Mouse (Mus musculus): ENCODE data around the gene Dph1. TPM values are rescaled to one million over a fixed set of nuclear protein-coding genes. Genes with fewer than 3 reads are reported as not detected.

The Dph1 gene
- polyA plus RNA-seq, 1 experiment from 2014 or later: 17.2 TPM

GRCm38 (mm10) chr11:75156416-75156815 lies 34.6 kb downstream of the Dph1 start:
- H3K4me2 ChIP-seq: no peak overlapping the region
- 44% methylated on average over 5 of the region's 5 CpGs for WGBS
- no peaks in the 10 kb centered on the region for H3K9me3 ChIP-seq (replicated peaks)
- no peak for ATAC-seq (replicated peaks; ENCODE audit: insufficient number of reproducible peaks, insufficient read depth, low FRiP score, low read depth)
- no peaks in the 10 kb centered on the region for H3K27me3 ChIP-seq
- peaks cover 12% of the 10 kb centered on the region; the same call in 1 of the 2 replicates for H3K36me3 ChIP-seq
- no peak overlapping the region for H3K9ac ChIP-seq
- peaks cover 43% of the 10 kb centered on the region for H3K4me1 ChIP-seq (replicated peaks)
- H3K4me3 ChIP-seq: no peak overlapping the region
- peak overlapping the region; percentile 64 for H3K27ac ChIP-seq

- H3K4me3 ChIP-seq: no peak overlapping the region
- H3K4me1 ChIP-seq (replicated peaks): peaks cover 40% of the 10 kb centered on the region
- H3K36me3 ChIP-seq: peaks cover 8% of the 10 kb centered on the region; the same call in 1 of the 2 replicates
- WGBS: 58% methylated on average over 6 of the region's 6 CpGs
- H3K4me2 ChIP-seq: no peak overlapping the region
- ATAC-seq (replicated peaks; ENCODE audit: insufficient number of reproducible peaks, insufficient read depth, low FRiP score, low read depth): no peak
- peak overlapping the region; percentile 64 for H3K27ac ChIP-seq
- no peaks in the 10 kb centered on the region for H3K9me3 ChIP-seq (replicated peaks)
- H3K9ac ChIP-seq: no peak overlapping the region
- no peaks in the 10 kb centered on the region for H3K27me3 ChIP-seq
Measured at GRCm38 (mm10) chr11:75155985-75156384, 35.1 kb downstream of the Dph1 start.

- no peaks in the 10 kb centered on the region for H3K27me3 ChIP-seq
- 57% methylated on average over 6 of the region's 6 CpGs for WGBS
- peak overlapping the region; percentile 83 for H3K27ac ChIP-seq
- no peak overlapping the region for H3K4me3 ChIP-seq
- peaks cover 40% of the 10 kb centered on the region for H3K4me1 ChIP-seq (replicated peaks)
- peaks cover 7% of the 10 kb centered on the region for H3K36me3 ChIP-seq
- no peak overlapping the region for H3K4me2 ChIP-seq
- H3K9me3 ChIP-seq (replicated peaks): no peaks in the 10 kb centered on the region
- H3K9ac ChIP-seq: no peak overlapping the region
- ATAC-seq (replicated peaks; ENCODE audit: insufficient number of reproducible peaks, insufficient read depth, low FRiP score, low read depth): no peak
Measured at GRCm38 (mm10) chr11:75154053-75154585, 36.9 kb downstream of the Dph1 start.

DNA sequence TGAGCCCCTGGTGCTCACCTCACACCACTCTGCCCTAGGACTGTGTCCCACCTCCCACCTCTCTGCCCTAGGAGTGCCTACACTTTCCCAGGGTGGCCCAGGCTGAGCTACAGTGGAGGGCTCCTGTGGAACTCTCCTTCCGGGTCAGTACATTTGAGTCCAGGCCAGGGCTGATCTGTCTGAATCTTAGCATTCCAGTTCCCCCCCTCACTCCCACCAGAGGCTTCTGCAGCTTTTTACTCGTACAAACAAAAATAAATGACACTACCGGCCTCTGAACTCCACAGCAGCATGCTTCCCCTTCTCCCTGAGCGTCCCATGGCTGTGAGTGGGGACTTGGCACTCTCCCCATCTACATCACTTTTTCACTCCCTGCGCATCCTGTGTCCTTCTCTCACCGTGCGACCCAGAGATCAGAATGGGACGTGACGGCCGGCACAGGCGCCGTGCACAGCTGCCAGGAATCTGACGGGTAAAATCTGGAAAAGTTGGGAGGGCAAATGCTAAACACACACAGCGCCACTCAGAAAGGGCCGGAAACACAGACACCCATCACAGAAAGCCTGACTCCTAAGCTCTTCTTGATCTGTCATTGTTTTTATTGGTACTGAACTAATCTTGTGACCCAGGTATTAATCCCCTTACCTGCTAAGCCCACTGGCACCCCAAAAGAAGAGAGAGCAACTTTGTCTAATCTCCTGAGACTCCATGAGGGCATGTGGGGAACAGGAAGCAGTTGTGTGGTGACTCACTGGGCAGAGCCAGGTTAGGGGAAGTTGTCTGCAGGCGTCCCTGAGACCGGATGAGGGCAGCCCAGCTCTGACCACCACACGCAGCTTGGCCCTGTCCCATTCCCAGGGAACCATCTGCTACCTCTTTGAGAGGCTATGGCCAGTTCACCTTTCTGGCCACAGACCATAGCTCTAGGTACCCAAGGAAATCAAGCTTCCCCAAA lies 38.2 kb downstream of the Dph1 start:
- no peak overlapping the region for H3K4me3 ChIP-seq
- 54% methylated on average over 18 of the region's 18 CpGs for WGBS
- no peak overlapping the region for H3K9ac ChIP-seq
- H3K4me1 ChIP-seq (replicated peaks): peaks cover 44% of the 10 kb centered on the region
- H3K36me3 ChIP-seq: peaks cover 7% of the 10 kb centered on the region
- no peak overlapping the region for H3K4me2 ChIP-seq
- H3K27me3 ChIP-seq: no peaks in the 10 kb centered on the region
- H3K9me3 ChIP-seq (replicated peaks): no peaks in the 10 kb centered on the region
- H3K27ac ChIP-seq: peak overlapping the region; percentile 83
- ATAC-seq (replicated peaks; ENCODE audit: insufficient number of reproducible peaks, insufficient read depth, low FRiP score, low read depth): peak; percentile 60

DNA sequence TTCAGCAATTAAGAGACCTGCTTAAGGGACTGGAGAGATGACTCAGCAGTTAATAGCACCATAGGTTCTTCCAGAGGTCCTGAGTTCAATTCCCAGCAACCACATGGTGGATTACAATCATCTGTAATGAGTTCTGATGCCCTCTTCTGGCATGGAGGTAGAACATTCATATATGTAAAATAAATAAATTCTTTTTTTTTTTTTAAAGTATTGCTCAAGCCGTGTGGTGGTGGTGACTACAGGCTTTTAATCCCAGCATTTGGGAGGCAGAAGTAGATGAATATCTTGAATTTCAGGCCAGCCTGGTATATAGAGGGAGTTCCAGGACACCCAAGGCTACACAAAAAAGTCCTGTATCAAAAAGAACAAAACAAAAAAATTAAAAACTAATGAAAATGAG lies 40.7 kb downstream of the Dph1 start:
- WGBS: 96% methylated on average over 1 of the region's 1 CpGs
- Histone ChIP-seq H3K4me1 (replicated peaks) (peaks cover 42% of the 10 kb centered on the region), H3K9ac (no peak overlapping the region), H3K4me3 (no peak overlapping the region), H3K4me2 (no peak overlapping the region), H3K27me3 (no peaks in the 10 kb centered on the region), H3K27ac (no peak overlapping the region), H3K9me3 (replicated peaks) (no peaks in the 10 kb centered on the region), H3K36me3 (peaks cover 7% of the 10 kb centered on the region)
- ATAC-seq (replicated peaks; ENCODE audit: insufficient number of reproducible peaks, insufficient read depth, low FRiP score, low read depth): no peak

DNA sequence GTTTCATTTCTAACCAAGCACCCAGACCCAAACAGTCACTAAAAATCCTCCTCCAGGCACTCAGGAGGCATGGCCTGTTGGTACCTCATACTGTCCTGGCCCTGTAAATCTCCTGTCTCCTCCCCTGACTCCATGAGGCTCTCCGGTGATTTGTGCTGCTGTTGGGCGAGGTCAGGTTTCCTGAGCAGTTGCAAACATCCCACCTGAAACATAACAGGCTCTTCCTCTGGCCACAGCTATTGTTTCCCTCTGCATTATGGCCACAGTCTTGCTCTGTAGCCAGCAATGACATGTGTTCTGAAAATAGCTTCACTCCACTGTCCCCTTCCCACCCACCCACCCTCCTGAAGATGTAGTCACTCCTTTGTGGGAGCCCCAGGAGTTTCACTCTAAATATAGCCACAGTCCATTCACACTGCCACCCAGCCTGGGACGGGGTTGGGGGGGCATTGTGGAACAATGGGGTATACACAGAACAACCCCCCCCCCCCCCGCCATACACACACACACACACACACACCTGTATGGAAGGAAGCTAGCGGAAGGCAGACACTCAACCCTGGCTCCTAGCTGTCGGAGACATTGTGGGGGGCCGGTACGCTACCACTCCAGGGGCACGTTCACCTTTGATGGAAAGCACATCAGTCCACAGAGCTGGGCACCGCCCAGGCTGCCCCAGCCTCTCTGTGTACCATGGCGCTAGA lies 42.6 kb downstream of the Dph1 start:
- no peak overlapping the region for H3K4me3 ChIP-seq
- H3K4me2 ChIP-seq: no peak overlapping the region
- WGBS: 78% methylated on average over 11 of the region's 11 CpGs
- H3K4me1 ChIP-seq (replicated peaks): peaks cover 38% of the 10 kb centered on the region
- peak; percentile 27; the same call in 1 of the 2 replicates for ATAC-seq (replicated peaks; ENCODE audit: insufficient number of reproducible peaks, insufficient read depth, low FRiP score, low read depth)
- peaks cover 25% of the 10 kb centered on the region for H3K36me3 ChIP-seq
- no peaks in the 10 kb centered on the region for H3K27me3 ChIP-seq
- H3K27ac ChIP-seq: peak overlapping the region; percentile 71
- no peak overlapping the region for H3K9ac ChIP-seq
- H3K9me3 ChIP-seq (replicated peaks): no peaks in the 10 kb centered on the region

GRCm38 (mm10) chr11:75147846-75148168 lies 43.2 kb downstream of the Dph1 start:
- Histone ChIP-seq H3K4me2 (no peak overlapping the region), H3K9ac (no peak overlapping the region), H3K4me1 (replicated peaks) (peaks cover 36% of the 10 kb centered on the region), H3K9me3 (replicated peaks) (no peaks in the 10 kb centered on the region), H3K27me3 (no peaks in the 10 kb centered on the region), H3K36me3 (peaks cover 29% of the 10 kb centered on the region), H3K4me3 (no peak overlapping the region), H3K27ac (peak overlapping the region; percentile 71)
- peak; percentile 74 for ATAC-seq (replicated peaks; ENCODE audit: insufficient number of reproducible peaks, insufficient read depth, low FRiP score, low read depth)
- WGBS: 19% methylated on average over 3 of the region's 3 CpGs

GRCm38 (mm10) chr11:75147106-75147845 lies 43.8 kb downstream of the Dph1 start:
- 24% methylated on average over 11 of the region's 11 CpGs for WGBS
- Histone ChIP-seq H3K4me1 (replicated peaks) (peaks cover 31% of the 10 kb centered on the region), H3K9me3 (replicated peaks) (no peaks in the 10 kb centered on the region), H3K36me3 (peaks cover 32% of the 10 kb centered on the region), H3K9ac (peak overlapping the region; percentile 46), H3K27me3 (no peaks in the 10 kb centered on the region), H3K4me3 (no peak overlapping the region), H3K4me2 (0 out of 2 replicates have a peak overlapping the region, but pooled peaks have one; percentile 19), H3K27ac (peak overlapping the region; percentile 71)
- ATAC-seq (replicated peaks; ENCODE audit: insufficient number of reproducible peaks, insufficient read depth, low FRiP score, low read depth): peak; percentile 66

- Histone ChIP-seq H3K9ac (no peak overlapping the region), H3K27me3 (no peaks in the 10 kb centered on the region), H3K4me2 (no peak overlapping the region), H3K36me3 (peaks cover 32% of the 10 kb centered on the region), H3K4me1 (replicated peaks) (peaks cover 39% of the 10 kb centered on the region), H3K27ac (peak overlapping the region; percentile 31; the same call in 1 of the 2 replicates), H3K4me3 (no peak overlapping the region), H3K9me3 (replicated peaks) (no peaks in the 10 kb centered on the region)
- 72% methylated on average over 2 of the region's 2 CpGs for WGBS
- ATAC-seq (replicated peaks; ENCODE audit: insufficient number of reproducible peaks, insufficient read depth, low FRiP score, low read depth): no peak
Measured at GRCm38 (mm10) chr11:75145841-75146240, 45.2 kb downstream of the Dph1 start.

DNA sequence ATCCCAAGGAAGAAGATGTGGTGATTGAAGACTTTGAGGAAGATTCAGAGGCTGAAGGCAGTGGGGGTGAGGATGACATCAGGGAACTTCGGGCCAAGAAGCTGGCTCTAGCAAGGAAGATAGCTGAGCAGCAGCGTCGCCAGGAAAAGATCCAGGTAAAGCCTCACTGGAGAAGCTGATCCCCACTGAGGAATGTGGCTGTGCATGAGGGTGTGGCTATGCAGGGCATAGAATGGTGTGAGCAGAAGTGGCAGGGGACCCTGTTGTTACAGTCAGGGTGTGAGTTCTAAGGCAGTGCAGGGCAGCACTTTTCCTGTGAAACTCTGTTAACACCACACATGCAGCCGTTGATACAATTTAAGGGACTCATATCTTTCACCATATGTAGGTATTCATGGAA lies 48.3 kb downstream of the Dph1 start:
- no peaks in the 10 kb centered on the region for H3K9me3 ChIP-seq (replicated peaks)
- no peak overlapping the region for H3K27ac ChIP-seq
- WGBS: 62% methylated on average over 4 of the region's 4 CpGs
- H3K9ac ChIP-seq: no peak overlapping the region
- H3K4me2 ChIP-seq: no peak overlapping the region
- no peaks in the 10 kb centered on the region for H3K27me3 ChIP-seq
- H3K4me3 ChIP-seq: no peak overlapping the region
- ATAC-seq (replicated peaks; ENCODE audit: insufficient number of reproducible peaks, insufficient read depth, low FRiP score, low read depth): no peak
- peaks cover 24% of the 10 kb centered on the region for H3K36me3 ChIP-seq
- peaks cover 56% of the 10 kb centered on the region for H3K4me1 ChIP-seq (replicated peaks)

GRCm38 (mm10) chr11:75141913-75142312 lies 49.1 kb downstream of the Dph1 start:
- ATAC-seq (replicated peaks; ENCODE audit: insufficient number of reproducible peaks, insufficient read depth, low FRiP score, low read depth): no peak
- Histone ChIP-seq H3K27me3 (no peaks in the 10 kb centered on the region), H3K4me3 (no peak overlapping the region), H3K36me3 (peaks cover 24% of the 10 kb centered on the region), H3K4me1 (replicated peaks) (peaks cover 56% of the 10 kb centered on the region), H3K27ac (peak overlapping the region; percentile 56; the same call in 1 of the 2 replicates), H3K9me3 (replicated peaks) (no peaks in the 10 kb centered on the region), H3K4me2 (no peak overlapping the region), H3K9ac (no peak overlapping the region)
- WGBS: 19% methylated on average over 1 of the region's 1 CpGs

All from heart, embryonic 15.5 days (tissue).